Mouse (Mus musculus) forebrain, embryonic 12.5 days (tissue): ENCODE results near the gene Sppl3. TPM values are rescaled to one million over a fixed set of nuclear protein-coding genes. Genes with fewer than 3 reads are reported as not detected.

Experiments
- ATAC-seq: fragments of 200-750 bp; cut with Nextera tagmentation; 2 replicates; pipeline ENCODE4 v1.8.0; 2017; ENCODE audit warnings: moderate TSS enrichment; ENCODE audit not compliant: low FRiP score
- H3K27ac ChIP-seq: fragments of 300-500 bp; sonication (generic); 2 replicates; pipeline ENCODE4 v1.5.1; 2016; ENCODE audit warnings: mild to moderate bottlenecking
- H3K27me3 ChIP-seq: fragments of 300-500 bp; sonication (generic); 2 replicates; pipeline ENCODE4 v1.6.1; 2016; ENCODE audit warnings: mild to moderate bottlenecking
- H3K36me3 ChIP-seq: fragments of 300-500 bp; sonication (generic); replicated peaks from 2 replicates; pipeline ENCODE4 v1.6.1; 2016; ENCODE audit warnings: mild to moderate bottlenecking
- H3K4me1 ChIP-seq: fragments of 300-500 bp; sonication (generic); 2 replicates; pipeline ENCODE4 v1.6.1; 2016
- H3K4me2 ChIP-seq: fragments of 300-500 bp; sonication (generic); 2 replicates; pipeline ENCODE4 v1.6.1; 2016; ENCODE audit warnings: mild to moderate bottlenecking, moderate library complexity
- H3K4me3 ChIP-seq: fragments of 300-500 bp; sonication (generic); replicated peaks from 2 replicates; pipeline ENCODE4 v1.5.1; 2016; ENCODE audit warnings: mild to moderate bottlenecking
- H3K9ac ChIP-seq: fragments of 300-500 bp; sonication (generic); 2 replicates; pipeline ENCODE4 v1.6.1; 2016; ENCODE audit warnings: mild to moderate bottlenecking
- H3K9me3 ChIP-seq: fragments of 300-500 bp; sonication (generic); 2 replicates; pipeline ENCODE4 v1.6.1; 2016
- WGBS: fragments of 180-500 bp; shearing (Covaris S2); methylation state at CpG from one replicate; pipeline ENCODE4 v1.1.7; 2016; 5-methylcytosine and 5-hydroxymethylcytosine counted together
- polyA plus RNA-seq: library from polyadenylated mRNA; unstranded; fragments of >200 nt; fragmentation: Nextera tagmentation; extraction: Ambion mirVana; gene quantifications from 2 replicates; pipeline ENCODE4 v1.2.1, GENCODE M21; 2016

Sppl3 gene
- polyA plus RNA-seq, 1 experiment from 2014 or later, result 19.1 TPM

DNA sequence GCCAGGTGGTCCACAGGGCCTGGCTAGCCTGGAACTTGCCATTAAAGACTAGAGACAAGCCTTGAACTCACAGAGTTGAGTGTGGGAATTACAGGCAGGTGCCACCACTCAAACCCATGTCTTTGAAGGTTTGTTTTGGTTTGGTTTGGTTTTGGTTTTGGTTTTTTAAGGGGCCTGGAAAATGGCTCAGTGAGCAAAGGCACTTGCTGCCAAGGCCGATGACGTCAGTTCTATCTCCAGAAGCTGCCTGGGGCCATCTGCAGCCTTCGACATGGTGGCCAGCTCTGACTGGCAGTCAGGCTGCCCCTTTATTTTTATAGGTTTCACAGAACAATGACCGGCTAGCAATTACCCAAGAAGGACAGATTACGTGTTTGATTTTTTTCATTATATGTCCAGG lies 110.0 kb downstream of the Sppl3 start:
- Histone ChIP-seq H3K4me2 (no peak overlapping the region), H3K36me3 (peaks cover 40% of the 10 kb centered on the region), H3K27me3 (no peaks in the 10 kb centered on the region), H3K4me3 (no peak overlapping the region), H3K4me1 (peaks cover 21% of the 10 kb centered on the region), H3K9me3 (no peaks in the 10 kb centered on the region), H3K9ac (no peak overlapping the region), H3K27ac (no peak overlapping the region)
- no peak for ATAC-seq
- 73% methylated on average over 5 of the region's 5 CpGs for WGBS

DNA sequence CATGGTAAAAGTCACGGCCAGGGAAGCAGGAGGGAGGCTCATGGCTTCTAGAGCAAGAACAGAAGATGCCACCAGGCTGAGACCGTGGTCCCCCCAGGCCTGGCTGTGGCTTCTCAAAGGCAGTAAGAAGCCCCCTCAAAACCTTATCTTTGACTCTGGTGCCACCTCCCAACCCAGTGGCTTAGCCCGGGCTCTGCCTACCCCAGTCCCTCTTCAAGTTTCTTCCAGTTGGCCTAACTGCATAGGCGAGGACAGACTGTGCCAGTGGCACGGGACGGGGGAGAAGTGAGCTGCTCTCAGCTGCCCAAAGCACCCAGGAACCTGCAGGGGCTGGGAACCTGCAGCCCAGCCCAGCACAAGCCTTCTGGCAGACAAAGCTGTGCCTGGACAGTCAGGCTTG lies 113.8 kb downstream of the Sppl3 start:
- ATAC-seq, result no peak
- peaks cover 66% of the 10 kb centered on the region for H3K36me3 ChIP-seq
- 93% methylated on average over 6 of the region's 6 CpGs for WGBS

DNA sequence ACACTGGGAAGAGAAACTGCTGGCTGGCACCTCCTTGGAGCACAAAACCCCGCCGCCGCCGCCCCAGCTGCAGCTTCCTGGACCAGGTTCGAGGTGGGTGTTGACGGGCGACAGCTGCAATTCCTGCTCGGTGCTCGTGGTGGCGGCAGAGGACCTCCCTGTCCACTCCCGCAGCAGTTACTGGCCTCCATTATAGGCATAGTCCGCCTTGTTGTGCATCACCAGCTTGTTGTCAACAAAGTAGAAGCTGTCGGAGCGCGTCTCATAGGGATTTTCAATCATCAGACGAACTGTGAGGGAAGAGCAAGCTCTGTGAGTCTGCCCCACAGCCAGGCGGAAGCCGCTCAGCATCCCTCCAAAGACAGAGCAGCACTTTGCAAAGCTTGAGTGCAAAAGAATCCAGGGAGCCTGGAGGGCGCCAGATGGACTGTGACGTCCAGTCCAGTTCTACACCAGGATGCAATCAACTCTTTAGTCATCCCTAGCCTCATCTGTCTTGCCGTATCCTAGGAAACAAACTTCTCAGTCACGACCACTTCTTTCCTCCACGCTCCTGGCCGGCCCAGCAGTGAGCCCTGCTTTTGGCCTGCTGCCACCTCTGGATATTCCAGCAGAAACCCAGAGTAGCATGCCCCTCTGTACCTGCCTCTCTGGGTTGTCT lies 114.4 kb downstream of the Sppl3 start:
- Histone ChIP-seq H3K27me3 (no peaks in the 10 kb centered on the region), H3K4me3 (no peak overlapping the region), H3K27ac (peak overlapping the region; percentile 62), H3K9me3 (no peaks in the 10 kb centered on the region), H3K36me3 (peaks cover 72% of the 10 kb centered on the region), H3K4me1 (peaks cover 9% of the 10 kb centered on the region; the same call in 1 of the 2 replicates), H3K4me2 (peak overlapping the region; percentile 6; the same call in 1 of the 2 replicates), H3K9ac (peak overlapping the region; percentile 1)
- ATAC-seq, result peak; percentile 83
- 33% methylated on average over 24 of the region's 24 CpGs for WGBS

More for the DNA sequence above, 113.8 kb downstream of the Sppl3 start:
- no peak overlapping the region; the same call in 1 of the 2 replicates for H3K9ac ChIP-seq
- H3K4me2 ChIP-seq, result no peak overlapping the region
- no peak overlapping the region for H3K4me3 ChIP-seq
- no peaks in the 10 kb centered on the region for H3K27me3 ChIP-seq
- peaks cover 9% of the 10 kb centered on the region; the same call in 1 of the 2 replicates for H3K4me1 ChIP-seq
- no peaks in the 10 kb centered on the region for H3K9me3 ChIP-seq
- no peak overlapping the region for H3K27ac ChIP-seq

DNA sequence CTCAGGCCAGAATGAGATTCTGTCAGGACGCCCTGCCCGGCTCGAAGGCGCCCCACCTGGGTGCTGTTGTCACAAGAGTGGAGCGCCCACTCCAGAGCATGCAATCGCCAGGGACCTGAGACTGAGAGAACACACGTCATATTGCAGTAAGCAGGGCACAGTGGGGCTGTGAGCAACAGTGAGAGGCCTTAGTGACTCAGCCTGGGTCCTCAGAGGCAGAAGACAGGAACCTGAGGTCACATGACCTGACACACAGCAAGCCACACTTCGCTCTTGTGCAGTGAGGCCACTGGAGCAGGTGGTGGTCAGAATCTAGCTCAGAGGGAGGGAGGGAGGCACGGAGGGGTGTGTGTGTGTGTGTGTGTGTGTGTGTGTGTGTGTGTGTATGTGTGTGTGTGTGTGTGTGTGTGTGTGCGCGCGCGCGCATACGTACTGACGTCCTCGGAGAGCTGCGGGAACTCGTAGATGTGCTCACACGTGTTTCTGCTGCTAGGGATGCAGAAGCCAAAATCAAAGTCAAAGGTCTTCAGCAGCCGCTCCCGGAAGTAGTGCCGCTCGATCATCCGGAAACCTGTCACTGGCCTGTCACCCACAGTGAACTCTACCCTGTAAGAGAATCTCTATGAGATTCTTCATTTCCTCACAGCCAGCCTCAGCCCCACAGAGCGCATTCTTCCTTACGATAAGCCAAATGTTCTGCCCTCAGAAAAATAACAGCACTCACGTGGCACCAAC lies 115.8 kb downstream of the Sppl3 start:
- no peak overlapping the region; the same call in 1 of the 2 replicates for H3K9ac ChIP-seq
- H3K4me1 ChIP-seq, result peaks cover 9% of the 10 kb centered on the region; the same call in 1 of the 2 replicates
- no peak overlapping the region for H3K27ac ChIP-seq
- H3K27me3 ChIP-seq, result no peaks in the 10 kb centered on the region
- H3K4me3 ChIP-seq, result no peak overlapping the region
- WGBS, result 94% methylated on average over 27 of the region's 28 CpGs
- no peaks in the 10 kb centered on the region for H3K9me3 ChIP-seq
- H3K36me3 ChIP-seq, result peaks cover 75% of the 10 kb centered on the region
- no peak for ATAC-seq
- no peak overlapping the region for H3K4me2 ChIP-seq

DNA sequence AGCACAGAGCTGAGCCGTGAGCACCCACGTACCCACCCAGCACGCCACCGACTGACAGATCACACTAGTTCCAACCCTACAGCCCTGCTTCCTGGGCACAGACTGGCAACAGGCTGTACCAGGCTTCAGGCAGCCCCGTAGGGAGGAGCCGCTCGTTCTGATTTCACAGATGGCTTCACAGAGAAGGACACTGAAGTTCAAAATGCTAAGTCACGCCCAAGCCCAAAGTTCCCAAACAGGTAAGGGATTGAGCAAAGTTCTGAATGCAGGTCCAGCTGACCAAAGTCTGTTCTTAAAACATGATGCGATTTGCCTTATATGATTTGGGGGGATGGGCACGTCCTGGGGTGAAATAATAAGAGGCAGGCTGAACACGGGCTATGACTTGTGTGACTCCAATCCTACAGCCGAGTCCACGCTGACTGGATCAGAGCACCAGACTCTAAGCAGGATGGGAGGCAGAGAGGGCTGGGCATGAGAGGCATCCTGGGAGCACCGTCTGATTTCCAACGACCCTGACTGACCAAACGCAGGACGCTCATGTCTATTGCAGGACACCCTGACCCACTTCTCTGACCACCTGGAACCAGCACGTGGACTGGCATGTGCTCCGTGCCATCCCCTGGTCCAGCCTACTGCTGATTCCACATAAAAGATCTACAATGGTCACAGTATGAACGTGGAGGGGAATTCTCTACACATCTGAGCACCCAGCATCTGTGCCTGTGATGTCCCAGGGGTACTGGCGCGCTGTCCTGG lies 116.7 kb downstream of the Sppl3 start:
- Histone ChIP-seq H3K27me3 (no peaks in the 10 kb centered on the region), H3K9me3 (no peaks in the 10 kb centered on the region), H3K4me1 (peaks cover 12% of the 10 kb centered on the region), H3K9ac (no peak overlapping the region), H3K27ac (no peak overlapping the region), H3K4me3 (no peak overlapping the region), H3K36me3 (peaks cover 69% of the 10 kb centered on the region), H3K4me2 (no peak overlapping the region)
- no peak for ATAC-seq
- whole genome bisulfite sequencing, result 94% methylated on average over 22 of the region's 22 CpGs

DNA sequence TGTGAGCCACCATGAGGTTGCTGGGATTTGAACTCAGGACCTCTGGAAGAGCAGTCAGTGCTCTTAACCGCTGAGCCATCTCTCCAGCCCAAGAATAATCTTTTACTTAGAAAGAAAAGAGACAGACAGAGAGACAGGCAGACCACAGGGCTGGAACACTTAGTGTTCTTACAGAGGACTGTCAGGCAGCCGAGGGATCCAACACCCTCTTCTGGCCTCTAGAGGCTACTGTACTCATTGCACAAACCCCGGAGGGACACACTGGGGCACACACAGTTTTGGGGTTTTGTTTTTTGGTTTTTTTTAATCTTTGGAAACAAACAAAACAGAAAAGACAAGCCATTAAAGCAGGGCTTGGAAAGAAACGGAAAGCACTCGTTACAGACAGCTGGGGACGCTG lies 118.4 kb downstream of the Sppl3 start:
- WGBS, result 83% methylated on average over 6 of the region's 6 CpGs
- Histone ChIP-seq H3K9me3 (no peaks in the 10 kb centered on the region), H3K4me3 (no peak overlapping the region), H3K4me2 (no peak overlapping the region), H3K27me3 (no peaks in the 10 kb centered on the region), H3K36me3 (peaks cover 58% of the 10 kb centered on the region), H3K27ac (no peak overlapping the region), H3K4me1 (peaks cover 30% of the 10 kb centered on the region), H3K9ac (no peak overlapping the region)
- no peak for ATAC-seq

DNA sequence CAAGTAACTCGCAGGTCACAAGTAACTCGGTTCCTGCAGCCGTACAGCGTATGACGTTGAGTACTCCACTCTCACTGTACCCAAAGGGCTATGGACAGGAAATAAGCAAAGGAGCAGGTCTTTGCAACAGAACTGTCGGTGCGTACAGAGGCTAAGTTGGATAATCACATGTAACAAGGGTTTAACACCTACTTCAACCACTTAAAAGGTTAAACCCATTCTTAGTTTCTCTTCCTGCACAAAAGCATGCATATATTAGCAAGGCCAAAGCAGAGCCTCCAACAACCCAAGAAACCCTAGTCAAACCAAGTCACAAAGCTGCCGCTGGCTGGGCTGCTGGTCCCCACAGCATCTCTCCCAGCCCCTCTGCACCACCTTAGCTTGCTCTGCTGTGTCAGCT lies 121.5 kb downstream of the Sppl3 start:
- H3K27ac ChIP-seq, result no peak overlapping the region
- WGBS, result 91% methylated on average over 8 of the region's 8 CpGs
- peaks cover 30% of the 10 kb centered on the region for H3K36me3 ChIP-seq
- H3K27me3 ChIP-seq, result no peaks in the 10 kb centered on the region
- 0 out of 2 replicates have a peak overlapping the region, but pooled peaks have one; percentile 90 for H3K4me2 ChIP-seq
- H3K4me3 ChIP-seq, result no peak overlapping the region
- H3K4me1 ChIP-seq, result peaks cover 21% of the 10 kb centered on the region
- peak overlapping the region; percentile 38; the same call in 1 of the 2 replicates for H3K9ac ChIP-seq
- no peak for ATAC-seq
- no peaks in the 10 kb centered on the region for H3K9me3 ChIP-seq

DNA sequence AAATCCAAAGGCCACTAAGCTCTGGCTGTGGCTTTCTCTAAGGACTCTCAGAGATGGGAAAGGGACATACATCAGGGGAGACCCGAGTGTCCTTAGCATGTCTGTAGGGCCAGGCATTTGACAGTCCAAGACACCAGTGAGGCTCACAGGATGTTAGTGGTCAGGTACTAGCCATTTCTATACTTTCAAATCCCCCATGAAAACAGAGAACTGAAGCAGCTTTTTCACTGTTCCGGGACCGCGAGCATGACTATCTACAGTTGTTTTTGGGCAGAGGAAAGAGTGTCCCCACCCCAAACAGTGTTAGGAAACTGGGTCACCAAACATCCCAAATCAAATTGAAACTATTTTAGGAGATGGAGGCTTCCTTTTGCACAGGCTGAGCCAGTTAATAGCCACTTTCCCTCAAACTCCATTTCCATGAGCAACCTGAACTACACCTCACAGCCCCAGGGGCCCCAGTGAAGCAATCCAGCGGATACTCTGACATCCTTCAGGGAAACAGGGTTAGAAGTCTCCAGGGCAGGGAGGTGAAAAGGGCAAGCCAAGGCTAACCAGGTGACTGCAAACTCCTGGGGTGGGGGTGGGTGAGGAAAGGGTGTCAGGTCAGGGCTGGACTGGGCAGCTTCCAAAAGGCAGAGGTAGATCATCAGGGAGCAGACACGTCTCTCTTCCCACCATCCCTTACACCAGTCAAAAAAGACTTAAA lies 122.6 kb downstream of the Sppl3 start:
- H3K4me1 ChIP-seq, result peaks cover 21% of the 10 kb centered on the region
- peaks cover 21% of the 10 kb centered on the region for H3K36me3 ChIP-seq
- no peak for ATAC-seq
- H3K9me3 ChIP-seq, result no peaks in the 10 kb centered on the region
- peak overlapping the region; percentile 89 for H3K4me3 ChIP-seq
- H3K27ac ChIP-seq, result no peak overlapping the region
- H3K4me2 ChIP-seq, result peak overlapping the region; percentile 90
- 67% methylated on average over 6 of the region's 6 CpGs for WGBS
- peak overlapping the region; percentile 90 for H3K9ac ChIP-seq
- no peaks in the 10 kb centered on the region for H3K27me3 ChIP-seq

DNA sequence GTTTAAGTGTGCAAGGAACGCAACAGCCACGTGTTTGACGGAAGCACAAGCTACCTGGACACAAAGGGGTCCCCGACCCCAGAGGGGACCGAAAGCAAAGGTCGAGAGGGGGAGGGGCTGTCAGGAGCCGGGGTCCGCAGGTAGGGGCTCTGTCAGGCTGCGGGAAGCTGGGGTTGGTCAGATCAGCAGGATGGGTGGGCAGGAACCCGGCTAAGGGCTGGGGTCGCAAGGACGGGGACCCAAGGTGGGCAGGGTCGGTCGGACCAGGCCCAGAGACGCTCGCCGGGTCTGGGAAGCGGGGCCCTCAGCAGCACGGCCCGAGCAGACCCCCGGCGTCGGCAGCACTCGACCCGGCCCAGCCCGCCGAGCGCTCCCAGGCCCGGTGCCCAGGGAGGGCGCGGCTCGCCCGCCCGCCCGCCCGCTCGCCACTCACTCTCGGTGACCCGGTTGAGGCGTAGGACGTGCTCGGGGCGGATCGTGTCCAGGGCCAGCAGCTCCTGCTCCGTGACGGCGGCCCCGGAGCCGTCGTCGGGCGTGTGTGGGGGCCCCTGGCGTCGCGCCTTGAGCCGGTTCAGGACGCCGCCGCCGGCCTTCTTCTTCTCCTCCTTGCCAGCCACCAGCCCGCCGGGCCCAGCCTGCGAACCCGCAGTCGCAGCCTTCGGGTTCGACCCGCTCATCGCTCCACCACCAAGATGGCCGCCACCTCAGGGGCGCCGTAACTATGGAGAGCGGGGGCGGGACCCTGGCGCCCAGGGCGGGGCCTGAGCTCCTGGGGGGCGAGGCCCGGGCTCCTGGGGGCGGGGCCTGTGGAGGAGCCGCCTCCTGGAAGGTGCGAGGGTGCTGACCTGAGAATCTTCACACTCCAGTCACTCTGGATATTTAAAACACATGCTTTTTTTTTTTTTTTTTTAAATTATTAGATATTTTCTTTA lies 123.6 kb downstream of the Sppl3 start, which contains the start of gene Unc119b:
Gene Unc119b (minus strand): TSS at position 742 of the 932 bp plus-strand sequence.
- WGBS, result under 1% methylated on average over 59 of the region's 81 CpGs
- peaks cover 11% of the 10 kb centered on the region for H3K36me3 ChIP-seq
- peak within 1 kb of the TSS; percentile 89 for H3K4me3 ChIP-seq
- peak within 1 kb of the TSS; percentile 90 for H3K4me2 ChIP-seq
- H3K9ac ChIP-seq, result peak within 1 kb of the TSS; percentile 90
- H3K27me3 ChIP-seq, result no peaks in the 10 kb centered on the region
- peaks cover 21% of the 10 kb centered on the region for H3K4me1 ChIP-seq
- peak; percentile 95 for ATAC-seq
- H3K9me3 ChIP-seq, result no peaks in the 10 kb centered on the region
- 0 out of 2 replicates have a peak within 1 kb of the TSS, but pooled peaks have one; percentile 42 for H3K27ac ChIP-seq

DNA sequence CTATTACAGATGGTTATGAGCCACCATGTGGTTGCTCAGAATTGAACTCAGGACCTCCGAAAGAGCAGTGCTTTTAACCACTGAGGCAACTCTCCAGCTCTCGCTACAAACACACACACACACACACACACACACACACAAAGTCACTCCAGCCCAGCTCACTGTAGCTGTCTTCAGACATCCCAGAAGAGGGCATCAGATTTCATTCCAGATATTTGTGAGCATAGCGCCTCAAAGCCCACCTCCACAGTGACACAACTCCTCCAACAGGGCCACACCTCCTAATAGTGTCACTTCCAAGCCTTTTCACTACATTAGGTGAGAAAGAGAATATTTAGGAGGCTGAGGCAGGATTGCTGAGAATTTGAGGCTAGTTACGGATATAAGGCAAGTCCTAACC lies 128.2 kb downstream of the Sppl3 start:
- peaks cover 8% of the 10 kb centered on the region for H3K4me1 ChIP-seq
- no peak overlapping the region for H3K9ac ChIP-seq
- H3K27ac ChIP-seq, result no peak overlapping the region
- WGBS, result 71% methylated on average over 4 of the region's 4 CpGs
- H3K4me2 ChIP-seq, result no peak overlapping the region
- no peaks in the 10 kb centered on the region for H3K9me3 ChIP-seq
- peaks cover 1% of the 10 kb centered on the region; the same call in 1 of the 2 replicates for H3K36me3 ChIP-seq
- no peak for ATAC-seq
- H3K4me3 ChIP-seq, result no peak overlapping the region
- no peaks in the 10 kb centered on the region for H3K27me3 ChIP-seq

DNA sequence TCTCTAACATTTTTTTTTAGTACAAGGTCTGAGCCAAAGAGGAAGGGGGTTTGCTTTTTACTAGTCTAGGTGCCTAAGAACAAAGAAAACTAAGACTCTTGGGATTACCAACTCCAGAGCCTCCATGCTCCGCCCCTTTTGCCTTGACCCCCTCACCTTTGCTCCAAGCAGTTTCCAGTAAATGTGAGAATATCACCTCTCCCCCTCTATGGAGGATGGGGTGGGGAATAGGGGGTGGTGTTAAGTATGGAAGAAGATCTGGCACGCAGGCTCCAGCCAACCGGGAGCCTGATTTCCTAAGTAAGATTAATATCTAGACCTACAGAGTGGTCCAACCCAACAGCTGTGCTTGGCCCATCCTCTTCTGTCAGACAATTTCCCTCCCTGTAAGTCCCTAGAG lies 129.8 kb downstream of the Sppl3 start:
- H3K9ac ChIP-seq, result no peak overlapping the region
- no peak overlapping the region for H3K4me2 ChIP-seq
- 0 out of 2 replicates have a peak, but pooled peaks cover 6% of the 10 kb centered on the region for H3K4me1 ChIP-seq
- peaks cover 17% of the 10 kb centered on the region for H3K36me3 ChIP-seq
- H3K27ac ChIP-seq, result no peak overlapping the region
- H3K4me3 ChIP-seq, result no peak overlapping the region
- WGBS, result 87% methylated on average over 3 of the region's 3 CpGs
- H3K27me3 ChIP-seq, result no peaks in the 10 kb centered on the region
- ATAC-seq, result no peak
- H3K9me3 ChIP-seq, result no peaks in the 10 kb centered on the region
